Mouse (Mus musculus) hindbrain, postnatal 0 days (tissue): ENCODE results near the gene Rab8a. TPM values are rescaled to one million over a fixed set of nuclear protein-coding genes. Genes with fewer than 3 reads are reported as not detected.

Experiments
- ATAC-seq: fragments of 200-750 bp; cut with Nextera tagmentation; 2 replicates; pipeline ENCODE4 v1.8.0; 2017; ENCODE audit warnings: mild to moderate bottlenecking, moderate TSS enrichment, moderate library complexity
- DNase-seq: peaks from one replicate; pipeline ENCODE4 v3.0.0-alpha.2; 2015; ENCODE audit warnings: low spot score
- H3K27ac ChIP-seq: fragments of 300-500 bp; sonication (generic); 2 replicates; pipeline ENCODE4 v1.5.1; 2014; ENCODE audit warnings: mild to moderate bottlenecking
- H3K27me3 ChIP-seq: fragments of 300-500 bp; sonication (generic); 2 replicates; pipeline ENCODE4 v1.6.1; 2014; ENCODE audit warnings: low read length, mixed read lengths; ENCODE audit not compliant: insufficient read depth
- H3K36me3 ChIP-seq: fragments of 300-500 bp; sonication (generic); 2 replicates; pipeline ENCODE4 v1.6.1; 2014; ENCODE audit warnings: low read length, mixed read lengths; ENCODE audit not compliant: insufficient read depth
- H3K4me1 ChIP-seq: fragments of 300-500 bp; sonication (generic); 2 replicates; pipeline ENCODE4 v1.6.1; 2014; ENCODE audit warnings: antibody characterized with exemption, low read length, mixed read lengths; ENCODE audit not compliant: insufficient read depth
- H3K4me2 ChIP-seq: fragments of 300-500 bp; sonication (generic); 2 replicates; pipeline ENCODE4 v1.6.1; 2014; ENCODE audit warnings: low read depth, mild to moderate bottlenecking, low read length, moderate library complexity, mixed read lengths
- H3K4me3 ChIP-seq: fragments of 300-500 bp; sonication (generic); 2 replicates; pipeline ENCODE4 v1.5.1; 2014; ENCODE audit warnings: low read length
- H3K9ac ChIP-seq: fragments of 300-500 bp; sonication (generic); replicated peaks from 2 replicates; pipeline ENCODE4 v1.6.1; 2014; ENCODE audit warnings: mild to moderate bottlenecking, low read length, moderate library complexity, mixed read lengths
- H3K9me3 ChIP-seq: fragments of 300-500 bp; sonication (generic); 2 replicates; pipeline ENCODE4 v1.6.1; 2016; ENCODE audit warnings: low read length, mixed read lengths
- CTCF ChIP-seq: IDR thresholded peaks from 2 replicates; pipeline ENCODE4 v1.5.1; 2016; ENCODE audit warnings: antibody characterized with exemption, control low read depth, low read depth
- WGBS: fragments of 180-500 bp; shearing (Covaris S2); extraction: QIAGEN DNeasy Blood & Tissue Kit; methylation state at CpG from one replicate; pipeline ENCODE4 v1.1.7; 2014; 5-methylcytosine and 5-hydroxymethylcytosine counted together
- polyA plus RNA-seq: library from polyadenylated mRNA; unstranded; fragments of >200 nt; fragmentation: Nextera tagmentation; extraction: Ambion mirVana; gene quantifications from 2 replicates; pipeline ENCODE4 v1.2.1, GENCODE M21; 2015
- total RNA-seq: library from RNA; depleted of rRNA; stranded (reverse); fragments of >200 nt; gene quantifications from 2 replicates; pipeline ENCODE4 v1.2.3, GENCODE M21; 2014

Rab8a gene
- total and polyA plus RNA-seq, 2 experiments from 2014 or later: 29.5 to 71.5 TPM

- ATAC-seq (no peak), DNase-seq (no peak)
- Histone ChIP-seq H3K36me3 (peaks cover 65% of the 10 kb centered on the region), H3K9ac (no peak overlapping the region), H3K27me3 (no peaks in the 10 kb centered on the region), H3K4me3 (no peak overlapping the region), H3K4me1 (no peaks in the 10 kb centered on the region), H3K27ac (no peak overlapping the region), H3K4me2 (no peak overlapping the region), H3K9me3 (no peaks in the 10 kb centered on the region)
- WGBS: 89% methylated on average over 3 of the region's 3 CpGs
- no peak for TF ChIP-seq CTCF
Measured at GRCm38 (mm10) chr8:72145511-72145910, 15.5 kb upstream of the Rab8a start.

GRCm38 (mm10) chr8:72146056-72146455 is 14.9 kb upstream of the Rab8a start:
- 60% methylated on average over 1 of the region's 1 CpGs for WGBS
- peaks cover 64% of the 10 kb centered on the region for H3K36me3 ChIP-seq
- DNase-seq (no peak), ATAC-seq (no peak)
- H3K4me1 ChIP-seq: no peaks in the 10 kb centered on the region
- no peak overlapping the region for H3K4me2 ChIP-seq
- no peaks in the 10 kb centered on the region for H3K9me3 ChIP-seq
- no peak for TF ChIP-seq CTCF
- H3K27ac ChIP-seq: no peak overlapping the region
- no peak overlapping the region for H3K4me3 ChIP-seq
- no peak overlapping the region for H3K9ac ChIP-seq
- H3K27me3 ChIP-seq: no peaks in the 10 kb centered on the region

- ATAC-seq: no peak
- no peaks in the 10 kb centered on the region for H3K27me3 ChIP-seq
- no peaks in the 10 kb centered on the region for H3K9me3 ChIP-seq
- no peak overlapping the region for H3K4me3 ChIP-seq
- no peak overlapping the region for H3K4me2 ChIP-seq
- WGBS: 94% methylated on average over 3 of the region's 3 CpGs
- no peak overlapping the region for H3K9ac ChIP-seq
- no peaks in the 10 kb centered on the region for H3K4me1 ChIP-seq
- H3K27ac ChIP-seq: no peak overlapping the region
- no peak for DNase-seq
- peaks cover 64% of the 10 kb centered on the region for H3K36me3 ChIP-seq
- TF ChIP-seq CTCF: no peak
Measured at GRCm38 (mm10) chr8:72146556-72146955, 14.4 kb upstream of the Rab8a start.

GRCm38 (mm10) chr8:72147266-72147665 is 13.7 kb upstream of the Rab8a start:
- no peak for DNase-seq
- Histone ChIP-seq H3K4me2 (no peak overlapping the region), H3K4me1 (no peaks in the 10 kb centered on the region), H3K27me3 (no peaks in the 10 kb centered on the region), H3K4me3 (no peak overlapping the region), H3K9me3 (no peaks in the 10 kb centered on the region), H3K9ac (no peak overlapping the region), H3K36me3 (peaks cover 61% of the 10 kb centered on the region), H3K27ac (no peak overlapping the region)
- no peak for TF ChIP-seq CTCF
- 84% methylated on average over 2 of the region's 2 CpGs for WGBS
- ATAC-seq: no peak

- no peaks in the 10 kb centered on the region for H3K4me1 ChIP-seq
- 96% methylated on average over 1 of the region's 1 CpGs for WGBS
- H3K27me3 ChIP-seq: no peaks in the 10 kb centered on the region
- H3K9me3 ChIP-seq: no peaks in the 10 kb centered on the region
- no peak overlapping the region for H3K4me3 ChIP-seq
- H3K36me3 ChIP-seq: peaks cover 50% of the 10 kb centered on the region
- H3K27ac ChIP-seq: no peak overlapping the region
- DNase-seq (no peak), ATAC-seq (no peak)
- no peak overlapping the region for H3K4me2 ChIP-seq
- no peak for TF ChIP-seq CTCF
- no peak overlapping the region for H3K9ac ChIP-seq
Measured at GRCm38 (mm10) chr8:72149056-72149455, 11.9 kb upstream of the Rab8a start.

- Histone ChIP-seq H3K9me3 (no peaks in the 10 kb centered on the region), H3K4me3 (no peak overlapping the region), H3K27me3 (no peaks in the 10 kb centered on the region), H3K36me3 (peaks cover 31% of the 10 kb centered on the region), H3K9ac (no peak overlapping the region), H3K4me2 (no peak overlapping the region), H3K27ac (no peak overlapping the region), H3K4me1 (no peaks in the 10 kb centered on the region)
- DNase-seq (no peak), ATAC-seq (no peak)
- WGBS: 90% methylated on average over 3 of the region's 3 CpGs
- no peak for TF ChIP-seq CTCF
Measured at GRCm38 (mm10) chr8:72151418-72152078, 9.5 kb upstream of the Rab8a start.

GRCm38 (mm10) chr8:72153382-72153781 is 7.6 kb upstream of the Rab8a start:
- H3K4me1 ChIP-seq: no peaks in the 10 kb centered on the region
- no peak overlapping the region for H3K4me2 ChIP-seq
- no peak overlapping the region for H3K9ac ChIP-seq
- ATAC-seq (no peak), DNase-seq (no peak)
- H3K27ac ChIP-seq: no peak overlapping the region
- peaks cover 16% of the 10 kb centered on the region for H3K36me3 ChIP-seq
- H3K4me3 ChIP-seq: no peak overlapping the region
- no peaks in the 10 kb centered on the region for H3K27me3 ChIP-seq
- no peaks in the 10 kb centered on the region for H3K9me3 ChIP-seq
- no peak for TF ChIP-seq CTCF
